Comparison of ENCODE assay signal across 8 mouse cellular contexts in genomic region chr17:24696011-24696697, GRCm38 (mm10). TPM values are rescaled to one million over a fixed set of nuclear protein-coding genes. Genes with fewer than 3 reads are reported as not detected.
A peak's percentile ranks its signal among the peaks of the same experiment; 100 is the strongest.
DNase-seq lines count a peak whose midpoint lies in the region; ATAC-seq and TF ChIP-seq lines count a peak whose summit lies in the region.

Gfer (minus strand) TSS chr17:24696156.
Noxo1 (plus strand) TSS chr17:24696234.

- H3K27me3 ChIP-seq in CH12.LX (replicated peaks): no peaks in the 10 kb centered on the region
- peaks cover under 1% of the 10 kb centered on the region; the same call in 1 of the 2 replicates for H3K27me3 ChIP-seq in forebrain, embryonic 12.5 days
- H3K27me3 ChIP-seq in heart, postnatal 0 days (ENCODE audit: control insufficient read depth, insufficient read depth, low read length): no peaks in the 10 kb centered on the region
- no peaks in the 10 kb centered on the region for H3K27me3 ChIP-seq in neural tube, embryonic 15.5 days (replicated peaks)

- in situ Hi-C loops in CH12.LX (cut with MboI; ENCODE audit: low pct_ligation_motif_present, low pct_unique_long_range_greater_than_20kb, low sequenced_read_pairs): no loop called here

- peak; percentile 93 for ATAC-seq in forebrain, embryonic 12.5 days (ENCODE audit: low FRiP score)
- peak; percentile 94 for ATAC-seq in heart, postnatal 0 days (ENCODE audit: insufficient read depth, low read depth)
- ATAC-seq in neural tube, embryonic 15.5 days (ENCODE audit: low FRiP score): peak; percentile 93

- no peak; the same call in 1 of the 2 replicates for TF ChIP-seq RAD21 in CH12.LX (IDR thresholded peaks at IDR 0.05; ENCODE audit: low read depth, low read length)

- TF ChIP-seq EP300 in CH12.LX (IDR thresholded peaks at IDR 0.05; ENCODE audit: low read length): no peak
- no peak for TF ChIP-seq EP300 in heart, postnatal 0 days (IDR thresholded peaks at IDR 0.05; ENCODE audit: low read depth)

- WGBS in forebrain, embryonic 12.5 days: under 1% methylated on average over 70 of the region's 76 CpGs
- under 1% methylated on average over 70 of the region's 76 CpGs for WGBS in heart, postnatal 0 days
- under 1% methylated on average over 65 of the region's 76 CpGs for WGBS in neural tube, embryonic 15.5 days

- peak within 1 kb of the TSS; percentile 79 to 87 (median 85) for H3K4me3 ChIP-seq in CH12.LX (replicated peaks in 1 of 3; ENCODE audit: low read depth in 2 of 3, low read length in 2 of 3, poor library complexity in 1 of 3)
- H3K4me3 ChIP-seq in forebrain, embryonic 12.5 days (replicated peaks): peak within 1 kb of the TSS; percentile 83
- peak within 1 kb of the TSS; percentile 87 for H3K4me3 ChIP-seq in heart, postnatal 0 days (ENCODE audit: low read depth, low read length)
- peak within 1 kb of the TSS; percentile 60 for H3K4me3 ChIP-seq in neural tube, embryonic 15.5 days (replicated peaks)

- peak within 1 kb of the TSS; percentile 70 for H3K4me2 ChIP-seq in CH12.LX (ENCODE audit: insufficient read depth, low read depth, poor library complexity, severe bottlenecking)
- H3K4me2 ChIP-seq in forebrain, embryonic 12.5 days: peak within 1 kb of the TSS; percentile 78
- H3K4me2 ChIP-seq in heart, postnatal 0 days (ENCODE audit: low read depth, low read length): peak within 1 kb of the TSS; percentile 73
- peak within 1 kb of the TSS; percentile 76 for H3K4me2 ChIP-seq in neural tube, embryonic 15.5 days

- dilution Hi-C loops in CH12.LX (cut with MboI; ENCODE audit: extremely low pct_ligation_motif_present, extremely low pct_unique_long_range_greater_than_20kb, low sequenced_read_pairs): no loop called here

- H3K36me3 ChIP-seq in CH12.LX (replicated peaks in 1 of 2; ENCODE audit: control insufficient read depth in 1 of 2, insufficient read depth in 1 of 2, low read length in 1 of 2): peaks cover 25 to 46% of the 10 kb centered on the region in 2 experiments
- H3K36me3 ChIP-seq in forebrain, embryonic 12.5 days (replicated peaks): peaks cover 33% of the 10 kb centered on the region
- peaks cover 14% of the 10 kb centered on the region for H3K36me3 ChIP-seq in heart, postnatal 0 days (replicated peaks; ENCODE audit: control insufficient read depth, insufficient read depth, low read length)
- peaks cover 30% of the 10 kb centered on the region for H3K36me3 ChIP-seq in neural tube, embryonic 15.5 days

- peak in 1 of 2 experiments; percentile 18; a peak in 2 of 4 replicates for TF ChIP-seq CTCF in CH12.LX (conservative IDR thresholded peaks at IDR 0.05 in 1 of 2, IDR thresholded peaks at IDR 0.05 in 1 of 2; ENCODE audit: low read depth in 2 of 2, low read length in 2 of 2)
- no peak for TF ChIP-seq CTCF in heart, postnatal 0 days (IDR thresholded peaks at IDR 0.05; ENCODE audit: low read depth)

- H3K9me3 ChIP-seq in CH12.LX (replicated peaks; ENCODE audit: low read length): no peaks in the 10 kb centered on the region
- H3K9me3 ChIP-seq in forebrain, embryonic 12.5 days: no peaks in the 10 kb centered on the region
- no peaks in the 10 kb centered on the region for H3K9me3 ChIP-seq in heart, postnatal 0 days (replicated peaks; ENCODE audit: control insufficient read depth, low read length)
- H3K9me3 ChIP-seq in neural tube, embryonic 15.5 days (replicated peaks): no peaks in the 10 kb centered on the region

- H3K4me1 ChIP-seq in CH12.LX (ENCODE audit: control insufficient read depth in 1 of 2, insufficient read depth in 2 of 2): peaks cover 11 to 53% of the 10 kb centered on the region in 2 experiments
- peaks cover 31% of the 10 kb centered on the region for H3K4me1 ChIP-seq in forebrain, embryonic 12.5 days
- H3K4me1 ChIP-seq in heart, postnatal 0 days (ENCODE audit: control insufficient read depth, insufficient read depth): peaks cover 18% of the 10 kb centered on the region
- peaks cover 41% of the 10 kb centered on the region for H3K4me1 ChIP-seq in neural tube, embryonic 15.5 days

- TF ChIP-seq POLR2A in CH12.LX (IDR thresholded peaks at IDR 0.05; ENCODE audit: low read depth, low read length): peak; percentile 84

- peak within 1 kb of the TSS; percentile 41 for H3K27ac ChIP-seq in CH12.LX (ENCODE audit: insufficient read depth, low read depth)
- peak within 1 kb of the TSS; percentile 90 for H3K27ac ChIP-seq in forebrain, embryonic 12.5 days
- H3K27ac ChIP-seq in heart, postnatal 0 days (ENCODE audit: low read depth): peak within 1 kb of the TSS; percentile 69
- H3K27ac ChIP-seq in neural tube, embryonic 15.5 days (replicated peaks): peak within 1 kb of the TSS; percentile 93

- no peaks in the 10 kb centered on the region for H3K79me2 ChIP-seq in CH12.LX (replicated peaks; ENCODE audit: control insufficient read depth, extremely low read depth, insufficient read depth, poor library complexity, severe bottlenecking)

- DNase-seq in CH12.LX (ENCODE audit: extremely low read depth): peak; percentile 72
- peak; percentile 72 for DNase-seq in c-Kit-positive CD71-positive TER-119-negative erythroid progenitor cells, embryonic 14.5 days (ENCODE audit: low read depth)
- DNase-seq in heart, postnatal 0 days (ENCODE audit: low spot score): peak; percentile 85
- peak; percentile 91 to 94 for DNase-seq in kidney, postnatal 4 days
- DNase-seq in lung, adult 18-20 months: peak; percentile 87 to 91
- peak; percentile 86 for DNase-seq in testis, postnatal 14 days (ENCODE audit: low spot score)

- H3K9ac ChIP-seq in CH12.LX (ENCODE audit: insufficient read depth, low read depth): peak within 1 kb of the TSS; percentile 72
- peak within 1 kb of the TSS; percentile 85 for H3K9ac ChIP-seq in forebrain, embryonic 12.5 days
- H3K9ac ChIP-seq in heart, postnatal 0 days (replicated peaks; ENCODE audit: low read depth, low read length): peak within 1 kb of the TSS; percentile 83
- H3K9ac ChIP-seq in neural tube, embryonic 15.5 days (replicated peaks): peak within 1 kb of the TSS; percentile 84

TF ChIP-seq in CH12.LX, 34 proteins besides CTCF, POLR2A, EP300 and RAD21:
- TF ChIP-seq TCF12 (IDR thresholded peaks at IDR 0.05; ENCODE audit: low read depth, low read length) (peak; percentile 75), BHLHE40 (IDR thresholded peaks at IDR 0.05; ENCODE audit: low read depth, low read length) (peak; percentile 74), NELFE (IDR thresholded peaks at IDR 0.05; ENCODE audit: low read depth, low read length) (0 out of 2 replicates have a peak, but pooled peaks have one; percentile 44), SMC3 (IDR thresholded peaks at IDR 0.05; ENCODE audit: low read depth, low read length) (no peak), MYC (IDR thresholded peaks at IDR 0.05; ENCODE audit: low read depth, low read length) (peak; percentile 31; the same call in 1 of the 2 replicates), HCFC1 (IDR thresholded peaks at IDR 0.05; ENCODE audit: low read depth, low read length) (peak; percentile 10; the same call in 1 of the 2 replicates), ZMIZ1 (IDR thresholded peaks at IDR 0.05; ENCODE audit: low read depth, low read length) (peak; percentile 61; the same call in 1 of the 2 replicates), ELF1 (IDR thresholded peaks at IDR 0.05; ENCODE audit: low read depth, low read length) (peak; percentile 27; the same call in 1 of the 2 replicates), GABPA (IDR thresholded peaks at IDR 0.05; ENCODE audit: insufficient replicate concordance, low read depth, low read length) (no peak), MAFK (IDR thresholded peaks at IDR 0.05; ENCODE audit: insufficient replicate concordance, low read length) (no peak), MXI1 (IDR thresholded peaks at IDR 0.05; ENCODE audit: low read depth, low read length) (peak; percentile 85), NRF1 (IDR thresholded peaks at IDR 0.05; ENCODE audit: low read depth, low read length) (peak; percentile 48; the same call in 1 of the 2 replicates), SIN3A (IDR thresholded peaks at IDR 0.05; ENCODE audit: low read length) (peak; percentile 57)

RNA-seq across cellular contexts. Expression of gene Gfer, which starts in this region (rescaled TPM):
- total RNA-seq in CH12.LX (2012; rRNA removed) (102 and 105 TPM in 2 replicates), CH12.LX (2014; rRNA removed) (67.6 and 69.1 TPM in 2 replicates)
- 94.8 and 100.0 TPM in 2 replicates for polyA plus RNA-seq in CH12.LX (2012; ENCODE audit: insufficient read length, low read depth)
- polyA plus RNA-seq in forebrain, embryonic 12.5 days (2016; fragmentation: Nextera tagmentation; extraction: Ambion mirVana): 49.1 and 50.2 TPM in 2 replicates
- total RNA-seq in heart, postnatal 0 days (2014; rRNA removed; ENCODE audit: low replicate concordance): 25.1 and 37.3 TPM in 2 replicates
- polyA plus RNA-seq in heart, postnatal 0 days (2015; fragmentation: Nextera tagmentation; extraction: Ambion mirVana): 31.0 and 31.6 TPM in 2 replicates
- 36.5 and 37.9 TPM in 2 replicates for polyA plus RNA-seq in neural tube, embryonic 15.5 days (2015; fragmentation: Nextera tagmentation; extraction: Ambion mirVana)

RNA-seq across cellular contexts. Expression of gene Noxo1, which starts in this region (rescaled TPM):
- 0.80 and 0.89 TPM in 2 replicates for total RNA-seq in CH12.LX (2012; rRNA removed)
- 0.47 and 0.54 TPM in 2 replicates for total RNA-seq in CH12.LX (2014; rRNA removed)
- 0.95 and 2.5 TPM in 2 replicates for polyA plus RNA-seq in CH12.LX (2012; ENCODE audit: insufficient read length, low read depth)
- polyA plus RNA-seq in forebrain, embryonic 12.5 days (2016; fragmentation: Nextera tagmentation; extraction: Ambion mirVana): 1.6 and 2.6 TPM in 2 replicates
- total RNA-seq in heart, postnatal 0 days (2014; rRNA removed; ENCODE audit: low replicate concordance): 0.50 and 2.2 TPM in 2 replicates
- 0.56 and 0.88 TPM in 2 replicates for polyA plus RNA-seq in heart, postnatal 0 days (2015; fragmentation: Nextera tagmentation; extraction: Ambion mirVana)
- polyA plus RNA-seq in neural tube, embryonic 15.5 days (2015; fragmentation: Nextera tagmentation; extraction: Ambion mirVana): 1.9 and 3.9 TPM in 2 replicates

Comparison
In these comparisons a context has a peak if more than half of its experiments do, and no peak if none do; other contexts are left out.
1. Peak in every context shown above with its lines: DNase-seq, ATAC-seq, H3K4me3 ChIP-seq and H3K27ac ChIP-seq.
2. H3K27ac ChIP-seq: peak in every context shown above with its lines; median percentile 93 in neural tube, embryonic 15.5 days; 90 in forebrain, embryonic 12.5 days; 69 in heart, postnatal 0 days; 41 in CH12.LX.